Mouse (Mus musculus) heart, adult 18-20 months (tissue): ENCODE results near the gene Gm38392. TPM values are rescaled to one million over a fixed set of nuclear protein-coding genes. Genes with fewer than 3 reads are reported as not detected.
A peak's percentile ranks its signal among the peaks of the same experiment; 100 is the strongest.

Experiments
- DNase-seq, 2 experiments: peaks; one replicate each; pipeline ENCODE4 v3.0.0; 2021 to 2022; ENCODE audit warnings: mixed read lengths in 1 of 2
- total RNA-seq, 2 experiments: library from RNA; stranded (reverse); gene quantifications; 2 replicates each; pipeline ENCODE4 v1.2.3; 2021

The Gm38392 gene
- total RNA-seq, 2 experiments from 2014 or later, result 0.30 to 0.33 TPM

GRCm38 (mm10) chr3:88235216-88235615 is 51.8 kb downstream of the Gm38392 start:
- no peak for DNase-seq

GRCm38 (mm10) chr3:88234041-88234440 is 53.0 kb downstream of the Gm38392 start:
- no peak for DNase-seq

- no peak for DNase-seq
These were observed 54.0 kb downstream of the Gm38392 start for GRCm38 (mm10) chr3:88232851-88233649.

GRCm38 (mm10) chr3:88232301-88232702 is 54.7 kb downstream of the Gm38392 start:
- no peak for DNase-seq

GRCm38 (mm10) chr3:88231061-88231641 is 55.9 kb downstream of the Gm38392 start:
- no peak for DNase-seq

GRCm38 (mm10) chr3:88230262-88231047 is 56.6 kb downstream of the Gm38392 start:
- DNase-seq, result no peak

- DNase-seq, result no peak
These were observed 57.5 kb downstream of the Gm38392 start for GRCm38 (mm10) chr3:88229526-88229925.

GRCm38 (mm10) chr3:88228906-88229305 is 58.1 kb downstream of the Gm38392 start:
- peak; percentile 14 to 49 for DNase-seq

- no peak for DNase-seq
These were observed 59.0 kb downstream of the Gm38392 start for GRCm38 (mm10) chr3:88227976-88228375.

- no peak for DNase-seq
These were observed 59.8 kb downstream of the Gm38392 start for GRCm38 (mm10) chr3:88227260-88227659.

- no peak for DNase-seq
These were observed 60.7 kb downstream of the Gm38392 start for GRCm38 (mm10) chr3:88226101-88226845.

GRCm38 (mm10) chr3:88224929-88225328 is 62.1 kb downstream of the Gm38392 start:
- no peak for DNase-seq

- no peak for DNase-seq
These were observed 64.6 kb downstream of the Gm38392 start for GRCm38 (mm10) chr3:88222446-88222845.

- DNase-seq, result no peak
These were observed 65.3 kb downstream of the Gm38392 start for GRCm38 (mm10) chr3:88221519-88222390.

- peak; percentile 37 to 72 for DNase-seq
These were observed 66.2 kb downstream of the Gm38392 start for GRCm38 (mm10) chr3:88220842-88221241.

- DNase-seq, result no peak
These were observed 67.1 kb downstream of the Gm38392 start for GRCm38 (mm10) chr3:88219940-88220339.

- no peak for DNase-seq
These were observed 69.3 kb downstream of the Gm38392 start for GRCm38 (mm10) chr3:88217679-88218078.

- no peak for DNase-seq
These were observed 70.3 kb downstream of the Gm38392 start for GRCm38 (mm10) chr3:88216534-88217326.

- DNase-seq, result no peak
These were observed 70.9 kb downstream of the Gm38392 start for GRCm38 (mm10) chr3:88216116-88216515.

- no peak for DNase-seq
These were observed 71.4 kb downstream of the Gm38392 start for GRCm38 (mm10) chr3:88215553-88216004.
